ENCODE assay signal across 8 mouse cellular contexts in the genomic region with DNA sequence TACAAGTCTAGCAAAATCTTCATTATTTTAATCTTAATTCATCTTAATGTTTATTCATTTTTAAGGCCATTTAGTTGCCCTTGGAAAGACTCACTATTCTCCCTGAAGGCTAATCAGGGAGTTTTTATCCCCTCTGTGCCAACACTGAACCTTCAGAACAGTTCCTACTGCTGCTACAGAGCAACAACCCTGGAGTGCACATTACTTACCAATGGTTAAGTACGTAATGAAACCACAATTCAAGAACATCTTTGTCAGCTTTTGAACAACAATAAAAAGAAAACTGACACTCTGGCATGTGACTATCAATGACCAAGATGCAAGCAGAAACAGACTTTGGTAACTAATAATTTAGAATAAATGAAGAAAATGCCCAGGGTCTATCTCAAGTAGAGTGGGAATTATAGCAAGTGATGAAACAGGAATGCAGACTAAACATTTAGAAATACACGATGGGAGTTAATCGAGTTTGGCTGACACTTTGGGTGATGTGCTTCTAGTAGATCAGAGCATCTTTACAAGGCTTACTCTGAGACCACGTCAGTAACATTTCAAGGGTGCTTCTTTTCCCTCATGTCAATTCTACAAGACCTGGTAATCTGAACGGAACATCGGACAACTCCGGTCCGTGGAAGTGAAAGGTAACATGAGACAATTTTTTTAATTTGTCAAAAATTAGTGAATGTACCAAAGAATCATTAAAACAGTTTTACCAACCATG. TPM values are rescaled to one million over a fixed set of nuclear protein-coding genes. Genes with fewer than 3 reads are reported as not detected.
DNase-seq lines count a peak whose midpoint lies in the region; ATAC-seq and TF ChIP-seq lines count a peak whose summit lies in the region.

No protein-coding gene starts in this region.

- H3K79me2 ChIP-seq in myocyte (ENCODE audit: control insufficient read depth, insufficient read depth): peaks cover 73% of the 10 kb centered on the region

- peak overlapping the region; percentile 99 for H3ac ChIP-seq in myocyte (ENCODE audit: control insufficient read depth, insufficient read length)

- H3K36me3 ChIP-seq in kidney, postnatal 0 days (ENCODE audit: insufficient read depth, low read length): no peaks in the 10 kb centered on the region
- no peaks in the 10 kb centered on the region for H3K36me3 ChIP-seq in embryonic facial prominence, embryonic 11.5 days (replicated peaks; ENCODE audit: control insufficient read depth, insufficient read depth, low read depth, low read length)
- no peaks in the 10 kb centered on the region for H3K36me3 ChIP-seq in myocyte (ENCODE audit: control insufficient read depth, insufficient read depth)

- no peak for ATAC-seq in kidney, postnatal 0 days (replicated peaks; ENCODE audit: low FRiP score, low read depth)
- no peak for ATAC-seq in embryonic facial prominence, embryonic 11.5 days (replicated peaks; ENCODE audit: insufficient number of reproducible peaks, low FRiP score, low TSS enrichment, low read depth)

- no peak for TF ChIP-seq POLR2A in myocyte (IDR thresholded peaks at IDR 0.05; ENCODE audit: insufficient read length, low read depth)

- H3K9me3 ChIP-seq in kidney, postnatal 0 days (replicated peaks; ENCODE audit: low read length): no peaks in the 10 kb centered on the region
- H3K9me3 ChIP-seq in embryonic facial prominence, embryonic 11.5 days (replicated peaks; ENCODE audit: control insufficient read depth, low read length): no peaks in the 10 kb centered on the region

- peak overlapping the region; percentile 100 for H3K9ac ChIP-seq in kidney, postnatal 0 days (ENCODE audit: low read depth, low read length)
- no peak overlapping the region for H3K9ac ChIP-seq in embryonic facial prominence, embryonic 11.5 days (replicated peaks; ENCODE audit: low read length)

- no peak overlapping the region for H3K27ac ChIP-seq in kidney, postnatal 0 days
- H3K27ac ChIP-seq in embryonic facial prominence, embryonic 11.5 days (replicated peaks; ENCODE audit: low read depth, low read length): no peak overlapping the region

- 13% methylated on average over 8 of the region's 8 CpGs for WGBS in kidney, postnatal 0 days
- 29% methylated on average over 8 of the region's 8 CpGs for WGBS in embryonic facial prominence, embryonic 11.5 days

- H3K4me1 ChIP-seq in kidney, postnatal 0 days (replicated peaks; ENCODE audit: insufficient read depth, low read length): 0 out of 2 replicates have a peak, but pooled peaks cover 6% of the 10 kb centered on the region
- H3K4me1 ChIP-seq in embryonic facial prominence, embryonic 11.5 days (ENCODE audit: control insufficient read depth, insufficient read depth, low read length): no peaks in the 10 kb centered on the region

- DNase-seq in kidney, postnatal 0 days (ENCODE audit: low spot score): no peak
- DNase-seq in kidney, adult 11 months: no peak
- no peak for DNase-seq in embryonic facial prominence, embryonic 11.5 days (ENCODE audit: low spot score)
- peak; percentile 70 for DNase-seq in induced T-regulatory cell, adult 2 months (ENCODE audit: low read depth)
- no peak for DNase-seq in layer of hippocampus, adult 9-10 months (ENCODE audit: low spot score)
- no peak for DNase-seq in kidney, adult 18-20 months
- no peak for DNase-seq in frontal cortex, postnatal 10 days (ENCODE audit: low spot score in 2 of 2)

- H3K4me2 ChIP-seq in kidney, postnatal 0 days (ENCODE audit: low read length): peak overlapping the region; percentile 71
- peak overlapping the region; percentile 54 for H3K4me2 ChIP-seq in embryonic facial prominence, embryonic 11.5 days (ENCODE audit: low read depth, low read length)
- peak overlapping the region; percentile 97 for H3K4me2 ChIP-seq in myocyte (ENCODE audit: low read depth)

- peak overlapping the region; percentile 100 for H3K4me3 ChIP-seq in kidney, postnatal 0 days (replicated peaks; ENCODE audit: low read depth, low read length)
- H3K4me3 ChIP-seq in embryonic facial prominence, embryonic 11.5 days (ENCODE audit: low read depth, low read length): peak overlapping the region; percentile 99
- H3K4me3 ChIP-seq in myocyte: peak overlapping the region; percentile 90

- TF ChIP-seq CTCF in kidney, postnatal 0 days (IDR thresholded peaks at IDR 0.05; ENCODE audit: low read depth): no peak

- H3K27me3 ChIP-seq in kidney, postnatal 0 days (ENCODE audit: insufficient read depth, low read length): no peaks in the 10 kb centered on the region
- H3K27me3 ChIP-seq in embryonic facial prominence, embryonic 11.5 days (ENCODE audit: control insufficient read depth, insufficient read depth, low read length): no peaks in the 10 kb centered on the region
- no peaks in the 10 kb centered on the region for H3K27me3 ChIP-seq in myocyte (ENCODE audit: control insufficient read depth, insufficient read depth, insufficient read length)

TF ChIP-seq in myocyte, 11 proteins besides CTCF, POLR2A, EP300 and RAD21:
- TF ChIP-seq TCF3 (IDR thresholded peaks at IDR 0.05; ENCODE audit: insufficient read length, low read depth) (no peak), REST (IDR thresholded peaks at IDR 0.05; ENCODE audit: insufficient read depth, insufficient read length) (no peak), MYOD1 (IDR thresholded peaks at IDR 0.05; ENCODE audit: control insufficient read depth in 1 of 3, insufficient read length in 2 of 3, low read depth in 2 of 3) (no peak), TCF12 (IDR thresholded peaks at IDR 0.05; ENCODE audit: insufficient read depth, poor library complexity, severe bottlenecking) (no peak), MAX (IDR thresholded peaks at IDR 0.05; ENCODE audit: low read depth) (no peak), SRF (IDR thresholded peaks at IDR 0.05; ENCODE audit: control insufficient read depth, insufficient read length, low read depth) (no peak), MYOG (IDR thresholded peaks at IDR 0.05; ENCODE audit: control insufficient read depth in 1 of 3, insufficient read depth in 1 of 3, insufficient read length in 2 of 3, low read depth in 2 of 3) (no peak), E2F4 (IDR thresholded peaks at IDR 0.05; ENCODE audit: insufficient read depth) (no peak), USF1 (IDR thresholded peaks at IDR 0.05; ENCODE audit: low read depth) (no peak), POLR2AphosphoS2 (IDR thresholded peaks at IDR 0.05; ENCODE audit: insufficient read length, low read depth) (no peak), CEBPB (IDR thresholded peaks at IDR 0.05; ENCODE audit: insufficient read depth, poor library complexity, severe bottlenecking) (no peak)

RNA-seq across cellular contexts. Expression of a gene that starts 2.1 kb away (rescaled TPM):
- polyA plus RNA-seq in kidney, postnatal 0 days (2015; fragmentation: Nextera tagmentation; extraction: Ambion mirVana): 15.3 and 16.2 TPM in 2 replicates
- polyA plus RNA-seq in embryonic facial prominence, embryonic 11.5 days (2014; fragmentation: Nextera tagmentation; extraction: Ambion mirVana): 31.5 and 36.4 TPM in 2 replicates
- 15.4 TPM for polyA plus RNA-seq in myocyte (2012; fragmentation: generic; extraction: Trizol)
